Mouse (Mus musculus) adrenal gland, adult 10 weeks (tissue): ENCODE measurements around the gene Zfp185. TPM values are rescaled to one million over a fixed set of nuclear protein-coding genes. Genes with fewer than 3 reads are reported as not detected.

Experiments
- polyA plus RNA-seq: library from polyadenylated mRNA; stranded (reverse); fragments of 350-450 nt; fragmentation: Illumina TruSeq; extraction: RNeasy Lipid Tissue Mini Kit (QIAGEN cat#74804); gene quantifications from one replicate; pipeline ENCODE4 v1.2.3, GENCODE M21; 2014; ENCODE audit warnings: low read depth, low replicate concordance

The Zfp185 gene
- 11.7 TPM for polyA plus RNA-seq

GRCm38 (mm10) chrX:72986841-72987519 is at the start of gene Zfp185:
Gene Zfp185 (plus strand): TSS chrX:72987339.

GRCm38 (mm10) chrX:73037003-73037402 is 49.9 kb downstream of the Zfp185 start, which contains the start of gene Pnma5:
Gene Pnma5 (minus strand): TSS chrX:73037103.

GRCm38 (mm10) chrX:73064415-73064793 is 77.3 kb downstream of the Zfp185 start, which contains the start of gene Pnma3:
Gene Pnma3 (plus strand): TSS chrX:73064787.

Other genes with a start within 250 kb of the Zfp185 start
- gene Gabrq, start 162.2 kb upstream of the Zfp185 start, polyA plus RNA-seq, result 2.2 TPM
- 250 TPM for gene Cetn2, start 68.9 kb upstream of the Zfp185 start, polyA plus RNA-seq
- gene Nsdhl, start 68.8 kb upstream of the Zfp185 start, polyA plus RNA-seq, result 55.9 TPM
- gene Pnma5, start 49.8 kb downstream of the Zfp185 start, polyA plus RNA-seq, result not detected
- gene Pnma3, start 77.4 kb downstream of the Zfp185 start, polyA plus RNA-seq, result 0.23 TPM
- 0.58 TPM for gene Xlr4a, start 95.1 kb downstream of the Zfp185 start, polyA plus RNA-seq
- gene Xlr3a, start 109.8 kb downstream of the Zfp185 start, polyA plus RNA-seq, result 1.7 TPM
- not detected for gene Gm14685, start 129.7 kb downstream of the Zfp185 start, polyA plus RNA-seq
- not detected for gene Xlr5b, start 161.5 kb downstream of the Zfp185 start, polyA plus RNA-seq
- gene DXBay18, start 162.1 kb downstream of the Zfp185 start, polyA plus RNA-seq, result not detected
- not detected for gene Spin2d, start 189.7 kb downstream of the Zfp185 start, polyA plus RNA-seq
- gene Xlr3b, start 204.9 kb downstream of the Zfp185 start, polyA plus RNA-seq, result 3.5 TPM
- gene Xlr4b, start 227.0 kb downstream of the Zfp185 start, polyA plus RNA-seq, result 1.2 TPM
- 12.1 TPM for gene F8a, start 241.0 kb downstream of the Zfp185 start, polyA plus RNA-seq